Mouse (Mus musculus) megakaryocyte, adult 5-6 weeks (primary cell): ENCODE measurements around the gene Aph1a. TPM values are rescaled to one million over a fixed set of nuclear protein-coding genes. Genes with fewer than 3 reads are reported as not detected.
"Not testable (repeated sequence)": the region's sequence is repeated elsewhere in the genome, so short reads cannot be mapped to it uniquely, and the experiment has no call there.

Experiments
- ATAC-seq: 2 replicates; pipeline ENCODE4 v1.8.0; 2016; ENCODE audit warnings: mild to moderate bottlenecking, inconsistent platforms; ENCODE audit not compliant: poor library complexity, severe bottlenecking
- total RNA-seq, 2 experiments: library from RNA; stranded (forward) in 1 of 2; stranded (reverse) in 1 of 2; fragments of 153-499, 151-499 nt in 1 of 2; fragments of 221-1000, 200-1000 nt in 1 of 2; gene quantifications; 2 replicates each; pipeline versions ENCODE4 v1.2.3 to v1.2.4; 2015 to 2017

The Aph1a gene
- total RNA-seq, 2 experiments from 2014 or later: 31.4 to 38.9 TPM

GRCm38 (mm10) chr3:95906860-95907259 lies 13.1 kb downstream of the Aph1a start:
- ATAC-seq: peak; percentile 67

DNA sequence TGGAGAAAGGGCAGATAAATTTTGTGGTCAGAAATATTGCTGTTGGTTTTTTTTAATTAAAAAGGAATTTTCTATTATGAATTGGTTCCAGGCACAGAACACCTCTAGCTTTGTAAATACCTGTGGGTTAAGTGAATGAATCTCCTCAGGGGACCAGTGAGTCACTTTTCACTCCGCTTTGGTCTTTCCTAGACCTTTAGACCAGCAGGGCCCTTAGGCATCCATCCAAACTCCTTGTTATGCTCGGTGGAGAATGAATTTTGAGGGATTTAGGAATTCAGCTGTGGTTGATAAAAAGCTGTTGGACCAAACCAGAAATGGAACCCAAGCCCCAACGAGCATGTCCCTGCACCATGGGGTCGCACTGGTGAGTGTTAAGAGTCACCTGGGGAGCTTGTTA lies 13.8 kb downstream of the Aph1a start:
- no peak for ATAC-seq

DNA sequence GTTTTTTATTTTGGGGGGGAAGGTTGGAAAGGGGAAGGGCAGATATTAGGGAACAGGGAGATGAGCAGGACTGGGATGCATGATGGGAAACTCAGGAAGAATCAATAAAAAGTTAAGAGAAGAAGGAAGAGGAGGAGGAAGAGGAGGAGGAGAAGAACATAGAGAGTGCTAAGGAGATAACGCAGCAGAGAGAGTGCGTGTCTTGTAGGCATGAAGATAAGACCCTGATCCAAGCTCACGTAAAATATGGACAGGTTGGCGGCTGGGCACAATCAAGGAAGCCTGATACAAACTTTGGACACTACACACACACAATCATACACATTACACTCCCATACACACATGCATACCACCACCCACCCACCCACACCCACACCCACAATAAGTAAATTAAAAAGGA lies 20.9 kb downstream of the Aph1a start:
- ATAC-seq: no peak

DNA sequence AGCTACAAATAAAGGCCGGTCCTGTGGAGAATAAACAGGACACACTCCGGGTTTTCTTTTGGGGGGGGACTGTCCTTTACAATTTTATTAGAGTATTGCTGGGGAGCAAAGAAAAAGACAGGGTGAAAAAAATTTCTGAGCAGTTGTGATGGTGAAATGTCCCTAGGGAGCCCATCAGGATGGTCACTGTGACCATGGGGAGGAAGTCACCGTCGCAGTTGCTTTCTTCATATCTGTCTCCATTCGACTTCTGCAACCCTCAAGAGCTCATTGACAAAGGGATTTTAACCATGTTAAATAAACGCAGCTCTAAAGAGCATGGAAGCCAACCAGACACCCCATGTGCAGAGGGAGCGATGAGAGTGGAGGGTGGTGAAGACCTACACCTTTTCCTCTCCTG lies 23.0 kb downstream of the Aph1a start:
- ATAC-seq: peak; percentile 81

DNA sequence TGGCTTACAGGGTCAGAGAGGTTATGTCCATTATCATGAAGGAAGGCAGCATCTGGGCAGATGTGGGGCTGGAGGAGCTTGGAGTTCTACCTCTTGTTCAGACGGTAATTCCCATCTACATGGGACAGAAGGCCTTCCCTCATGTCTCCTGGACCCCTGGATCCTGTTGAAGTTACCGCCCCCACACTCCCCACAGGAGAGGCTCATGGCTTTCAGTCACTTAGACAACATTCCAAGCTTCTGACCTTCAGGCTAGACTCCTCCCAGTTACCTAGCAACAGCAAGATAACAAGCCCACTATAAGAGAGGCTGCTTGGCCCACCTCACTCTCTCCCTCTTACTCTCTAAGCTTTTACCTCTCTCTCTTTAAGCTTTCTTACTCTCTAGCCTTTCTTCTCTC lies 26.8 kb downstream of the Aph1a start:
- not testable (repeated sequence) for ATAC-seq

- not testable (repeated sequence) for ATAC-seq
Observed at GRCm38 (mm10) chr3:95923429-95923828, 29.7 kb downstream of the Aph1a start.

GRCm38 (mm10) chr3:95924185-95924584 lies 30.4 kb downstream of the Aph1a start:
- ATAC-seq: no peak

- no peak for ATAC-seq
Observed at GRCm38 (mm10) chr3:95925087-95925486, 31.3 kb downstream of the Aph1a start.

GRCm38 (mm10) chr3:95928261-95928657 lies 34.5 kb downstream of the Aph1a start:
- no peak for ATAC-seq

DNA sequence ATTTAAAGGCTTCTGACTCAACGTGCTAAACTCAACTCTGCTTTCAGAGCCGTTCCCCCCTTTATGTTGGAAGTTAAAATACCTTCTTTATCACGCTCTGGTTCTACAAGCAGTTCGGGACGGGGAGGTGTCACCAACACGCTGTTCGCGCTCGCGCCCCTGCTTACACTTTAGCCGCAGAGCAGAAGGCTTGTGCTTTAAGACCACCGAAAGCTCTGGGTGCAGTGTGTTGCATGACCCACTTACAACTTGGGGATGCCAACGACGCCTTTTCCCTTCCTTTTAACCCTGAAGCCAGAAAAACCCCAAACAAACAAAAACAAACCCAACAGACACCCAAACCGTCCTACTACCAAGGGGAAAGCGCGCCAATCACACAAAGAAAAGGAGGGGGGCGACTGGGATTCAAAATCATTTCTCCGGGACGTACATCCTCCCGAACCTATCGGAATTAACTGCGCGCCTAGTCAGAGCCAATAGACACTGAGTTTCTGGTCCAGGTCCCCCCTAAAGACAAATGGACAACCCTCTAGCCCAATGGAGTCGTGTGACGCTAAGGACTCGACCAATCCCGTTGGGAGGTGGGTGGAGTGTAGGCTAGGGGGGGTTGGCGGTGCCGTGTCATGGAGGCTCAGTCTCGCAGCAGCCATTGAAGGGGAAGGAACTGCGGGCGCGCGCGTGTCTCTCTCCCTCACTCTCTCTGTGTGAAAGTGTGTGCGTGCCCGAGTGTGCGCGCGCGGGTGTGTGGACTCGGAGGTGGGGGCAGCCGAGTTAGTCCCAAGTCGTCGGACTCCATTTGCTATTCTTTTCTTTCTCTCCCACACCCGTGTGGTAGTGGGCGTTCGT lies 35.1 kb downstream of the Aph1a start, which contains the start of gene Anp32e:
Gene Anp32e (plus strand): TSS at position 589 of the 846 bp plus-strand sequence.
- peak; percentile 97 for ATAC-seq

GRCm38 (mm10) chr3:95929581-95930470 lies 36.1 kb downstream of the Aph1a start:
- ATAC-seq: peak; percentile 13; the same call in 1 of the 2 replicates

GRCm38 (mm10) chr3:95930471-95930789 lies 36.7 kb downstream of the Aph1a start:
- no peak for ATAC-seq

- no peak for ATAC-seq
Observed at GRCm38 (mm10) chr3:95931471-95931870, 37.7 kb downstream of the Aph1a start.

DNA sequence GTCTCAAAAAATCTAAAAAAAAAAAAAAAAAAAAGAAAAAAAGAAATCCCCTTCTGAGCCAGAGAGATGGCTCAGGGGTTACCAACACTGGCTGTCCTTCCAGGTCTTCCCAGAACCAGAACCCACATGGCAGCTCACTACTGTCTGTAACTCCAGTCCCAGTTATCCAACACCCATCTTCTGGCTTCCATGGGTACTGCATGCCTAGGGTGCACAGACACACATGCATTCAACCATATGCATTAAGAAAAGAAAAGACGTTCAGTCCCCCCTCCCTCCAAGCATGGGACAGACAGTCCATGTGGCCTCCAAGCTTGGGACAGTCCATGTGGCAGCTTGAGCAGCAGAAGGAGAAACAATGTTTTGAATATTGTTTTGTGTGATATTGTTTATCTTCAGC lies 38.4 kb downstream of the Aph1a start:
- ATAC-seq: no peak

- ATAC-seq: no peak
Observed at GRCm38 (mm10) chr3:95932566-95932965, 38.8 kb downstream of the Aph1a start.

GRCm38 (mm10) chr3:95933111-95933750 lies 39.5 kb downstream of the Aph1a start:
- no peak for ATAC-seq

DNA sequence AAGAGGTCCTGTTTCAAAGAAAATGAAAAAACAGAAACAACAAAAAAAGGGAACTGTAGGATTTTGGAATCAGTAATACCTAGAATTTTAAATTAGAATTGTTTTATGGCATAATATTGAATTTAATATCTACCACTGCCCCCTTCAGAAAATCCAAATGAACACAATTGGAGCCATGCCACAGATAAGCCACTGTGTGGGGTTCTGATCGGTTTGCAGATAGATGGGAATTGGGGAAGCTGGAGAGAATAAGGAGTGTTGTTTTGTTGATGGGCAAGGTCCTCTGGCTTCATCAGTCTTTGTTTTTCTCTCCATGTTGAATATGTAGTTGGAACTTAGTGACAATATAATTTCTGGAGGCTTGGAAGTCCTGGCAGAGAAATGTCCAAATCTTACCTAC lies 40.7 kb downstream of the Aph1a start:
- no peak for ATAC-seq

- no peak for ATAC-seq
Observed at GRCm38 (mm10) chr3:95938217-95938616, 44.4 kb downstream of the Aph1a start.

- peak; percentile 70 for ATAC-seq
Observed at GRCm38 (mm10) chr3:95938835-95939234, 45.1 kb downstream of the Aph1a start.

GRCm38 (mm10) chr3:95942749-95943148 lies 49.0 kb downstream of the Aph1a start:
- peak; percentile 62 for ATAC-seq

DNA sequence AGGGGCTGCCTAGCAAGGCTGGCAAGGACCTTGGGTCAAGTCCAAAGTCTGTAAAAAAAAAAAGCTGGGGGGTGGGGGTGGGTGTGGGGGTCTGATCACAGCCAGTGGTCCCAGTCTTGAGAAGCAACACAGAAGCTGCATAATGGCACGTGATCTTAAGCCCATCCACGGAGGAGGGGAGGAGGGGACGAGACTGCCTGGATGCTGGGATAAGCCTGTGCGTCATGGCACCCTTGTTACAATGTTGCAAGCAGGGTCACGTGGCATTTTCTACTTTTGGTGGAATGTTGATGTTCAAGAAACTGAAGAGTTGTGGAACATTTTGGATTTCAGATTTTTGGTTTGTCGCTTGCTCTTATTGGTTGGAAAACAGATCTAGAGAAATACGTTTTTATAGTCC lies 49.5 kb downstream of the Aph1a start:
- ATAC-seq: no peak
